Mouse (Mus musculus): ENCODE results near the gene Olfr628. TPM values are rescaled to one million over a fixed set of nuclear protein-coding genes. Genes with fewer than 3 reads are reported as not detected.

The Olfr628 gene
- polyA plus RNA-seq, 1 experiment from 2014 or later, result not detected

Other genes starting within 250 kb of the Olfr628 start
- gene Olfr609, start 232.3 kb upstream of the Olfr628 start, polyA plus RNA-seq (2015; fragmentation: Nextera tagmentation; extraction: Ambion mirVana), result not detected in 2 replicates
- not detected in 2 replicates for gene Olfr610, start 218.3 kb upstream of the Olfr628 start, polyA plus RNA-seq (2015; fragmentation: Nextera tagmentation; extraction: Ambion mirVana)
- gene Olfr611, start 209.5 kb upstream of the Olfr628 start, polyA plus RNA-seq (2015; fragmentation: Nextera tagmentation; extraction: Ambion mirVana), result not detected in 2 replicates
- gene Olfr612, start 187.7 kb upstream of the Olfr628 start, polyA plus RNA-seq (2015; fragmentation: Nextera tagmentation; extraction: Ambion mirVana), result not detected in 2 replicates
- not detected in 2 replicates for gene Olfr613, start 182.3 kb upstream of the Olfr628 start, polyA plus RNA-seq (2015; fragmentation: Nextera tagmentation; extraction: Ambion mirVana)
- not detected in 2 replicates for gene Olfr615, start 174.3 kb upstream of the Olfr628 start, polyA plus RNA-seq (2015; fragmentation: Nextera tagmentation; extraction: Ambion mirVana)
- not detected in 2 replicates for gene Olfr616, start 161.2 kb upstream of the Olfr628 start, polyA plus RNA-seq (2015; fragmentation: Nextera tagmentation; extraction: Ambion mirVana)
- gene Olfr617, start 157.3 kb upstream of the Olfr628 start, polyA plus RNA-seq (2015; fragmentation: Nextera tagmentation; extraction: Ambion mirVana), result not detected in 2 replicates
- gene Olfr618, start 140.3 kb upstream of the Olfr628 start, polyA plus RNA-seq (2015; fragmentation: Nextera tagmentation; extraction: Ambion mirVana), result not detected in 2 replicates
- gene Olfr619, start 129.8 kb upstream of the Olfr628 start, polyA plus RNA-seq (2015; fragmentation: Nextera tagmentation; extraction: Ambion mirVana), result not detected in 2 replicates
- not detected in 2 replicates for gene Olfr620, start 117.8 kb upstream of the Olfr628 start, polyA plus RNA-seq (2015; fragmentation: Nextera tagmentation; extraction: Ambion mirVana)
- gene Olfr622, start 87.7 kb upstream of the Olfr628 start, polyA plus RNA-seq (2015; fragmentation: Nextera tagmentation; extraction: Ambion mirVana), result not detected in 2 replicates
- not detected in 2 replicates for gene Olfr623, start 66.7 kb upstream of the Olfr628 start, polyA plus RNA-seq (2015; fragmentation: Nextera tagmentation; extraction: Ambion mirVana)
- 0.03 TPM in 1 of 2 replicates, not detected in the other for gene Olfr624, start 59.2 kb upstream of the Olfr628 start, polyA plus RNA-seq (2015; fragmentation: Nextera tagmentation; extraction: Ambion mirVana)
- not detected in 2 replicates for gene Olfr625-ps1, start 47.7 kb upstream of the Olfr628 start, polyA plus RNA-seq (2015; fragmentation: Nextera tagmentation; extraction: Ambion mirVana)
- gene Olfr243, start 15.7 kb upstream of the Olfr628 start, polyA plus RNA-seq (2015; fragmentation: Nextera tagmentation; extraction: Ambion mirVana), result not detected in 2 replicates
- not detected in 2 replicates for gene Olfr629, start 14.6 kb downstream of the Olfr628 start, polyA plus RNA-seq (2015; fragmentation: Nextera tagmentation; extraction: Ambion mirVana)
- not detected in 2 replicates for gene Olfr630, start 27.0 kb downstream of the Olfr628 start, polyA plus RNA-seq (2015; fragmentation: Nextera tagmentation; extraction: Ambion mirVana)
- gene Olfr69, start 41.2 kb downstream of the Olfr628 start, polyA plus RNA-seq (2015; fragmentation: Nextera tagmentation; extraction: Ambion mirVana), result not detected in 2 replicates
- not detected in 2 replicates for gene Olfr68, start 49.3 kb downstream of the Olfr628 start, polyA plus RNA-seq (2015; fragmentation: Nextera tagmentation; extraction: Ambion mirVana)
- gene Olfr67, start 61.4 kb downstream of the Olfr628 start, polyA plus RNA-seq (2015; fragmentation: Nextera tagmentation; extraction: Ambion mirVana), result not detected in 2 replicates
- gene Hbb-bt, start 83.6 kb downstream of the Olfr628 start, polyA plus RNA-seq (2015; fragmentation: Nextera tagmentation; extraction: Ambion mirVana), result 1,494 and 1,956 TPM in 2 replicates
- 4,421 and 5,872 TPM in 2 replicates for gene Hbb-bs, start 97.7 kb downstream of the Olfr628 start, polyA plus RNA-seq (2015; fragmentation: Nextera tagmentation; extraction: Ambion mirVana)
- gene Hbb-bh2, start 110.1 kb downstream of the Olfr628 start, polyA plus RNA-seq (2015; fragmentation: Nextera tagmentation; extraction: Ambion mirVana), result not detected in 2 replicates
- 1.3 and 2.5 TPM in 2 replicates for gene Hbb-bh1, start 112.8 kb downstream of the Olfr628 start, polyA plus RNA-seq (2015; fragmentation: Nextera tagmentation; extraction: Ambion mirVana)
- 123 and 187 TPM in 2 replicates for gene Hbb-y, start 122.8 kb downstream of the Olfr628 start, polyA plus RNA-seq (2015; fragmentation: Nextera tagmentation; extraction: Ambion mirVana)
- not detected in 2 replicates for gene Olfr66, start 155.9 kb downstream of the Olfr628 start, polyA plus RNA-seq (2015; fragmentation: Nextera tagmentation; extraction: Ambion mirVana)
- not detected in 2 replicates for gene Olfr64, start 164.1 kb downstream of the Olfr628 start, polyA plus RNA-seq (2015; fragmentation: Nextera tagmentation; extraction: Ambion mirVana)
- gene Olfr65, start 173.1 kb downstream of the Olfr628 start, polyA plus RNA-seq (2015; fragmentation: Nextera tagmentation; extraction: Ambion mirVana), result not detected in 2 replicates
- gene Olfr631, start 198.5 kb downstream of the Olfr628 start, polyA plus RNA-seq (2015; fragmentation: Nextera tagmentation; extraction: Ambion mirVana), result not detected in 2 replicates
- not detected in 2 replicates for gene Olfr632, start 204.0 kb downstream of the Olfr628 start, polyA plus RNA-seq (2015; fragmentation: Nextera tagmentation; extraction: Ambion mirVana)
- not detected in 2 replicates for gene Olfr633, start 214.1 kb downstream of the Olfr628 start, polyA plus RNA-seq (2015; fragmentation: Nextera tagmentation; extraction: Ambion mirVana)
- gene Olfr635, start 240.8 kb downstream of the Olfr628 start, polyA plus RNA-seq (2015; fragmentation: Nextera tagmentation; extraction: Ambion mirVana), result not detected in 2 replicates